Mouse (Mus musculus) T-helper 17 cell (primary cell): ENCODE results near the gene Arhgap44.

Source experiments
- in situ Hi-C, 2 experiments: fragments of 300-600 bp; cut with MboI, MseI; formaldehyde crosslinking; loops; 1 replicate in 1 of 2; 2 replicates in 1 of 2; pipeline ENCODE4 v1.15.1; 2025; ENCODE audit warnings: high pct_unique_total_duplicates in 2 of 2

Gene Arhgap44

GRCm38 (mm10) chr11:65088451-65089222, 74.1 kb downstream of the Arhgap44 start:
- in situ Hi-C loops, result no loop called here

GRCm38 (mm10) chr11:65080761-65081160, 82.0 kb downstream of the Arhgap44 start:
- in situ Hi-C loops, result no loop called here

GRCm38 (mm10) chr11:65080274-65080673, 82.5 kb downstream of the Arhgap44 start:
- in situ Hi-C loops, result no loop called here

- in situ Hi-C loops, result no loop called here
Measured at GRCm38 (mm10) chr11:65069609-65070008, 93.2 kb downstream of the Arhgap44 start.

- in situ Hi-C loops, result no loop called here
Measured at GRCm38 (mm10) chr11:65069051-65069450, 93.7 kb downstream of the Arhgap44 start.

GRCm38 (mm10) chr11:65065201-65065600, 97.6 kb downstream of the Arhgap44 start:
- in situ Hi-C loops, result no loop called here

- in situ Hi-C loops, result no loop called here
Measured at GRCm38 (mm10) chr11:65061437-65061836, 101.3 kb downstream of the Arhgap44 start.

GRCm38 (mm10) chr11:65059531-65059930, 103.2 kb downstream of the Arhgap44 start:
- in situ Hi-C loops, result no loop called here

- in situ Hi-C loops, result no loop called here
Measured at GRCm38 (mm10) chr11:65058224-65058908, 104.4 kb downstream of the Arhgap44 start.

- in situ Hi-C loops, result no loop called here
Measured at GRCm38 (mm10) chr11:65055596-65055995, 107.2 kb downstream of the Arhgap44 start.

- in situ Hi-C loops, result no loop called here
Measured at GRCm38 (mm10) chr11:65054216-65054615, 108.5 kb downstream of the Arhgap44 start.

GRCm38 (mm10) chr11:65050819-65051218, 111.9 kb downstream of the Arhgap44 start:
- in situ Hi-C loops, result no loop called here

GRCm38 (mm10) chr11:65049090-65049489, 113.7 kb downstream of the Arhgap44 start:
- in situ Hi-C loops, result no loop called here

GRCm38 (mm10) chr11:65040556-65040955, 122.2 kb downstream of the Arhgap44 start:
- in situ Hi-C loops, result no loop called here

GRCm38 (mm10) chr11:65039517-65040095, 123.2 kb downstream of the Arhgap44 start:
- in situ Hi-C loops, result no loop called here

GRCm38 (mm10) chr11:65038996-65039395, 123.8 kb downstream of the Arhgap44 start:
- in situ Hi-C loops, result no loop called here

- in situ Hi-C loops, result no loop called here
Measured at GRCm38 (mm10) chr11:65032221-65032620, 130.5 kb downstream of the Arhgap44 start.

- in situ Hi-C loops, result no loop called here
Measured at GRCm38 (mm10) chr11:65030201-65030600, 132.6 kb downstream of the Arhgap44 start.

GRCm38 (mm10) chr11:65028049-65028448, 134.7 kb downstream of the Arhgap44 start:
- in situ Hi-C loops, result no loop called here

GRCm38 (mm10) chr11:65022771-65023170, 140.0 kb downstream of the Arhgap44 start:
- in situ Hi-C loops, result no loop called here

GRCm38 (mm10) chr11:65020744-65021143, 142.0 kb downstream of the Arhgap44 start:
- in situ Hi-C loops, result no loop called here

- in situ Hi-C loops, result loop anchor here in 1 of 2 experiments (10.0 kb wide), 1 partner anchor 848 kb away; no protein-coding TSS in a partner anchor
Measured at GRCm38 (mm10) chr11:65016754-65017153, 146.0 kb downstream of the Arhgap44 start.
